Mouse (Mus musculus): Measurements from ENCODE around the gene Zfp711.

The Zfp711 gene

DNA sequence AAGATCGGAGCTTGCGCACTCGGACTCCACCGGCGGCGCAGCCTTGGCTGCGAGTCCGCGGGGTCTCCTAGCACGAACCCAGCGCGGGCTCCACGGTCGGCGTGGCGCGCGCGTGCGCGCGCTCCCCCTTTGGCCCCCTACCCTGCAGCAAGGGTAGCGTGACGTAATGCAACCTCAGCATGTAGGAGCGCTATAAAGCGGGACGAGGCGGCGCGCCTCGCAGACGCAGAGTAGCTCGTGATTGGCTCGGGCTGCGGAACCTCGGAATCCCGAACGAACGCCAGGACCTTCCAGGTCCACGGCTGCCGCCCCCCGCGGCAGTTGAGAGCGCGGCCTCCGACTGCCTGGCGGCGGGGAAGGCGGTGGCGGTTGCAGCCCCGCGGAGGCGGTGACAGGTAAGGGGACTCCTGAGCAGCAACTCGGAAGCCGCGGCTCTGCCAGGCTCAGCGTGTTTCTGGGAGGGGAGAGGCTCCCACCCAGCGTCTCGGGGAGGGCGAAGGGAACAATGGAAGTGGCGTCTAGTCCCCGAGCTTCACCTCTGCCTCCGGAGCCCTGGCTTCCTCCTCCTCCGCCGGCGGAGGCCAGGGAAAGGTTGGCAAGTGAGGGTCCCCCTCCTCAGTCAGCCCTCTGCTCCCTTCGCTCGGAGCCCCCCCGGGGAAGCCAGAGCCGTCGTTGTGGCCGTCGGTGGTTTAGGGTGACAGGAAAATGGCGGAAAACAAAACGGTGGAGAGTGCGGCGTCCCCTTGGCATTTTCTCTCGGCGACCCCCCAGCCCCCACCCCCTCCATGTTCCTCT is at the start of gene Zfp711:
Gene Zfp711, plus strand, starts transcription at position 16 of the 795 bp plus-strand sequence.
- DNase-seq (ENCODE audit: low read depth), result no peak

DNA sequence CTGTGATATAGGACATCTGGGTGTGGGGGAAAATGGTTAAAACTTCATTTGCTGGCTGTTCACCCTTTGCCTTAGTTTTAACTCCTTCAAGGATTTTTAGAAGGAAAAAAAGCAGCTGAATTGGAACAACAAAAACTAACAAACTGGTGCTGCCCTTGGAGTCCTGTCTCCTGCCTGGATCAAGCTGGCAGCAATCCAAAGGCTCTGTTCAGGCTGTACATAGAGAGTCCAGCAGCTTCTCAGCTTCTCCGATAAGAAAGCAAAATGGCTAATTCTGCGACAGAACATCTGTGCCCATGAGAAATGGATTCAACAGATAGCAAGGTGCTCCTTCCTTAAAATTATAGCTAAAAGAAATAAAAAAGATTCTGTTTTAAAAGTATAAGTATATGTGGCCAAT is 32.6 kb upstream of the Zfp711 start:
- no peak for DNase-seq (ENCODE audit: low read depth)

DNA sequence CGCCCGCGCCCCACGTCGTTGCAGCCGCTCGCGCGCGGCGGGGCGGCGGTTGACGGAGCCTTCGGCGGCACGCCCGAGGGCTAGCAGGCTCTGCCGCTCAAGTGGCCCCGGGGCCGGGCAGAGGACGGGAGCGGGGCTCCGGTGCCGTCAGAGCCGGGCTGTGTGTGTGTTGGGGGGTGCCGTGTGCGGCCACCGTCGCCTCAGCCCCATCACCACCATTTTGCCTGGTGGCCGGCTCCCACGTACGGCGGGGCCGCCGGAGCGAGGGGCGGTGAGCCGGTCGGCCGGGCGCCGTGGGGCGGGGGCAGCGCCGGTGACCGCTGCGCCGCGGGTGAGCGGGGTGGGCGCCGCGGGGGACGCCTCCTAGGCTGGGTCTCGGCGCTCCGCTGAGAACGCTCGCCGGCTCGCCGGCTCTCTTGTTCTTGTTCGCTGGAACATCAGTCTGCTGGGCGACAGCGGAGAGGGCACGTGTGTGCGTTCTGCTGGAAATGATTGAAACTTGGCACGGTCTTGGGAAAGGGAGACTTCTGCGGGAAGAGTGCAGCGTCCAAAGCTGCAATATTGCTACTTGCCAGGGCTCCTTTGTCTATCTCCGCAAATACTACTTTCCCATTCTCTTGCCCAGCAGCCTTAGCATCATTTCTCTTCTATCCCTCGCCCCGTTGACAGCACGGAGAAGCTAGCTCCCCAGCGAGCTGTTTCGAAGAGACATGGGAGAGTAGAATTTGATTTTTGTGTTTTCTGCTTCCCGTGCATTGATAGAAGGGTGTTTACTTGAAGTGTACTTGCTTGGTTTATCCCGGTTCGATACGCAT is 1.2 kb downstream of the Zfp711 start:
- DNase-seq (ENCODE audit: low read depth), result no peak

DNA sequence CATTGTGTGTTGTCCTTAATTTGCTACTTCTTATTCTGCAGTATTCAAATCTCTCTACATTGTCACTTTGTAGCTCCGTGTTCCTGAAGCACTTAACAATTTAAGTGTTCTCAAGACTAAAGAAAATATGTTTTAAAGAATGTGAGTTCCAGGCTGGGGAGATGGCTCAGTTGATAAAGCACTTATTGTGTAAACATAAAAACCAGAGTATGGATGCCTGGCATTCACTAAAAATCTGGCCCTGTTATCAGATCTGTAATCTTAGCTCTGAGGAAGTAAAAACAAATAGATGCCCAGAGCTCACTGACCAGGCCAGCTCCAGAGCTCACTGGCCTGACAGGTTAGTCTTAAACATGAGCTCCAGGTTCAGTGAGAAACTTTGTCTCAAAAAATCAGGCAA is 75.2 kb downstream of the Zfp711 start:
- no peak for DNase-seq (ENCODE audit: low read depth)

DNA sequence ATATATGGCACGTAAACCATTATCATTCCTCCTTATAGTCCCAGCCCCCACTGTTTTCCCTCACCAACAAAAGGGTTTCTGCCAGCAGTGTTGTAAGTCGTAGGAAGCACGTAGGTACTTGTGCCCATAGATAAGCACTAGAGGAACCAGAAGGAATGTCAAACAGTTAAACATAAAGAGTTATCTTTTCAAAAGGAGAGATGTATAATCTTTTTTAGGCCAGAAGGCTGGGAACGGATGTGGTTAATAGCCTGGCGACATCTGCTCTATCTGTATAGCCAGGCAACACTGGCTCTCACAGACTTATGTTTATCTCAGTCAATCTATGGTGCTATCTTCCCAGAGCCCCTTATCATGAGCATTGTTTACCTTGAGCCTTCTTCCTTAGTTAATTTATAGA is 80.3 kb downstream of the Zfp711 start:
- no peak for DNase-seq (ENCODE audit: low read depth)
